Mouse (Mus musculus) telencephalon, adult 2 months (tissue): ENCODE data around the gene Slc25a36.

Experiments
- DNase-seq: peaks from one replicate; pipeline ENCODE4 v3.0.0-alpha.2; 2011; ENCODE audit warnings: low read depth, low spot score

The Slc25a36 gene

DNA sequence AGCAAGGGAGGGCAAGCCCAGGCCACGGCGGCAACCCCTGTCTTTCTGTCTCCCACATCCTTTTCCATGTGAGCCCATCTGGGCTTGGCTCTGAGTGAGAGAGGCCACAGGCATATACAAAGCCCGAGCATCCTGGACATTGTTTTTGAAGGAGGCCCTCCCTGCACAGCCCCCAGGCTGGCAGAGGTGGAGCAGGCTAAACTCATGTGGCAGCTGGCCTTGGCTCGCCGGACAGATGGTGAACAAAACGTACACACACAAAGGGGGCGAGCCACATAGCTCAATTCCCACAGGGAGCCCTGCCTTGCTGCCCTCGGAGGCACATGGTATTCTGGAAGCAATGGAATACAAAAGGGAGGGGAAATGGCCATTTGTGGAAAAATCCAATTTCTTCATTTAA, 59.8 kb downstream of the Slc25a36 start:
- DNase-seq, result no peak

DNA sequence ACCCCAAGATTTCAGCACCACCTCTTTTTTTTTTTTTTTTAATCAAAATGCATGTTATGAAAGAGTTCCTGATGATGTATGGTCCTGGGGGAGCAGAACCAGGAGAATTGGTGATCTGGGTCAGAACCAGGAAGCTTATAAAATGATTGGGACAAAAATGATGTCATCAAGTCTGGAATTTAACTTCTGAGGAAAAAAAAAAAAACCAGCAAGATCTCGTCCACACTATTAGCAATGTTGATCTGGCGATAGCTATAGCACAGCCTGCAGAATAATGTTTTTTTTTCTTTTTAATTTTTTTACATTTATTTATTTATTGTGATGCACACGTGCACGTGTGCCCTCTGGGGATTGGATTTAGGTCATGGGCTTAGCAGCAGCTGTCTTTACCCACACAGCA, 64.7 kb downstream of the Slc25a36 start:
- no peak for DNase-seq

DNA sequence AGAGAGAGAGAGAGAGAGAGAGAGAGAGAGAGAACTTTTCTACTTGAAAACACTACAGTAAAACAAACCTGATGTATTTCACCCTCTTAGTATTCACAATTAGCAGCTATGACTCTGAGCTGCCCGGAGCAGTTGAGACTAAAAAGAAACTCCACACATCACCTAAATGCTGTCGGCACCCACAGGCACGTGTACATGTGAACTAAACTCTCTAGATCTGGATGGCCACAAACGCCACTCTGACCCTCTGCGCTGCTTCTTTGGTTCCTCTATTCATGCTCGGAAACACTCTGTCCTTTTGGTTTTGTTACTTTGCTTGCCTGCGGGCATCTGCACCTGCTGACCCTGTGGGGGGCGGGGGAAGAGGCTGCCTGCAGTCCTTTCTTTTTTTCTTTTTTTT, 69.3 kb downstream of the Slc25a36 start:
- DNase-seq, result no peak

DNA sequence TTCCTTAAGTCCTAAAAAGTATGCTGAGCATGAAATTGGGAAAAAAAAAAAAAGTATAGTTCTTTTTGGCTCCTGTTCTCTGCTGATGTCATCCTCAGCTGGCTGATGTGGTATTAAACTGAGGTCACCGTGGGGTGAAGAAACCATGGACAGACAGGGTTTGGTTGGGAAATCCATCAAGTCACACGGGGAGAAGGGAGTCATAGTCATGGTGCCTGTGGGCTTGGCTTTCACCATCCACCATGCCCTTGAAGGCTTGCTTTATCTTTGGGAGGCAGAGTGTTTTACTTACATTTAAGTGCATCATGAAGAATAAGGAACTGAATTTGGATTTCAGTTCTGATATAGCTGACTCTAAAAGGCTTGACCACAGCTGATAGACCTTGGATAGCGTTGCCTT, 72.9 kb downstream of the Slc25a36 start:
- no peak for DNase-seq

DNA sequence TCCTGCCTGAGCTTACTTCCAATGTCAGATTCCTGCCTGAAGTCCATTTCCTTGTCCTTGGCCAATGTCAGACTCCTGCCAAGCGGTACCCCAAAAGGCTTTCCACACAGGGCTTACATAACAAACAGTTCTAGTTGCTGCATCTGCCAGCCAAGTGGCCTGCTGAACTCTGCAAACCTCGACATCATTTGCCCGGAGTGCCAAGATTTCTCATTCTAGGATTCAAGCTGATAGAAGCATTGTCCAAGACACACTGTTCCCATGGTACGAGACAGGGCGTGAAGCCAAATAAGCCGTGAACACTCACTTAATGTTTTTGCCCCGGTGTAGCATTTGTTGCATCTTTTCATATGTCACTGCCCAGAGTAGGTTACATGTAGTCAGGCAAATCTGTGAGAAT, 74.3 kb downstream of the Slc25a36 start:
- no peak for DNase-seq

DNA sequence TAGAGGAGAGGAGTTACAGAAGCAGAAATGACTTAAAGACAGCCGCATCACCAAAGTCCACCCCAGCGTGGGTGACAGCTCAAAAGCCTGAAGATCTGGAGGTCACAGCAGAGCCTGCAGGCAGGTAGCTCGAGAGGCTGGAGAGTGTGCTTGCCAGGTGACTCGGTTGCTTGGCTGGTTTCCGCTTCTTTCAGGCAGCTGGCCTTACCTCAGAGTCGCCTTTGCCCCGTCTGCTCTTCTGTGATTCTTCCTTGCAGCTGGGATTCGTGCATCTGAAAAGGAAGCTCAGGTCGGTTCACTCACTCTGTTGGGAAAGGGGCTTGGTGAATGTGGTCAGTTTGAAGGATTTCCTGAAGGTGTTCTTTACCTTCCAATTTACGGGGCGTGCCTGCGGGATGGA, 83.6 kb downstream of the Slc25a36 start:
- no peak for DNase-seq

DNA sequence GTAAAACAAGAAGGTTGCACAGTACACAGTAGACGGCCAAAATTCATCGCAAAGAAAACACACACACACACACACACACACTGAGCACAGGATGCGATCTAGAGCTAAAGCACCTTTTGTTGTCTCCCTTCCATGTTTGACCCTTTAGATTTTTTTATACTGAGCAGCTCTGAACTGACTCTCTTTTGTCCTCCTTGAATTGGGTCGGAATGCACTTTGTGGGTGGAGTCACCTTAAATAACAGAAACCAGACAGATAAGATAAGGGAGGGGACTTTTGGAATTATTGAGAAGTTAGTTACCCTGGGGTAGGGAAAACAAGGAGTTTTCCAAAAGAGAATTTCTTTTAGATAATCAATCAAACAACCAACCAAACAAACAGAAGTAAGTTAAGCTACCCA, 85.0 kb downstream of the Slc25a36 start:
- DNase-seq, result no peak
